Mouse (Mus musculus) C2C12 (cell line): ENCODE data around the gene Adgrd1. TPM values are rescaled to one million over a fixed set of nuclear protein-coding genes. Genes with fewer than 3 reads are reported as not detected.

Experiments
- H3K27me3 ChIP-seq: one replicate; pipeline ENCODE4 v1.6.1; 2011; ENCODE audit not compliant: control insufficient read depth, insufficient read depth, insufficient read length
- H3K36me3 ChIP-seq: one replicate; pipeline ENCODE4 v1.6.1; 2011; ENCODE audit not compliant: control insufficient read depth, insufficient read depth
- H3K4me3 ChIP-seq: one replicate; pipeline ENCODE4 v1.5.1; 2011; ENCODE audit warnings: mild to moderate bottlenecking, control low read depth; ENCODE audit not compliant: poor library complexity, insufficient read depth, severe bottlenecking
- H3K79me2 ChIP-seq: one replicate; pipeline ENCODE4 v1.6.1; 2011; ENCODE audit not compliant: control insufficient read depth, insufficient read depth
- H3K79me3 ChIP-seq: one replicate; pipeline ENCODE4 v1.6.1; 2011; ENCODE audit warnings: low read depth, control low read depth
- H3ac ChIP-seq: one replicate; pipeline ENCODE3; 2011; ENCODE audit warnings: low read depth; ENCODE audit not compliant: control insufficient read depth, insufficient read length
- CEBPB ChIP-seq: IDR thresholded peaks from one replicate; pipeline ENCODE4 v1.6.1; 2011; ENCODE audit warnings: low read depth, mild to moderate bottlenecking, control low read depth, moderate library complexity
- CTCF ChIP-seq: IDR thresholded peaks from one replicate; pipeline ENCODE4 v1.5.1; 2011; ENCODE audit not compliant: control insufficient read depth, insufficient read depth, insufficient read length
- FOSL1 ChIP-seq: IDR thresholded peaks from one replicate; pipeline ENCODE4 v1.8.0; 2011; ENCODE audit warnings: mild to moderate bottlenecking, low read length; ENCODE audit not compliant: poor library complexity, insufficient read depth, severe bottlenecking
- MAX ChIP-seq: IDR thresholded peaks from one replicate; pipeline ENCODE4 v1.6.1; 2011; ENCODE audit warnings: mild to moderate bottlenecking, control low read depth
- MYOD1 ChIP-seq: IDR thresholded peaks from one replicate; pipeline ENCODE4 v1.6.1; 2011; ENCODE audit warnings: low read depth; ENCODE audit not compliant: control insufficient read depth, insufficient read length
- MYOG ChIP-seq: IDR thresholded peaks from one replicate; pipeline ENCODE4 v1.6.1; 2011; ENCODE audit not compliant: control insufficient read depth, insufficient read length; ENCODE audit errors: extremely low read depth
- USF1 ChIP-seq: IDR thresholded peaks from one replicate; pipeline ENCODE4 v1.6.1; 2011; ENCODE audit warnings: low read depth, mild to moderate bottlenecking, control low read depth, moderate library complexity
- polyA plus RNA-seq: library from polyadenylated mRNA; unstranded; fragments of >200 nt; fragmentation: generic; extraction: Trizol; gene quantifications from one replicate; pipeline ENCODE4 v1.2.1, GENCODE M21; 2012; ENCODE audit warnings: missing spikeins

The Adgrd1 gene
- polyA plus RNA-seq, 1 experiment = 0.04 TPM

- Histone ChIP-seq H3K79me2 (no peaks in the 10 kb centered on the region), H3K4me3 (no peak overlapping the region), H3ac (no peak overlapping the region), H3K79me3 (no peaks in the 10 kb centered on the region), H3K36me3 (no peaks in the 10 kb centered on the region), H3K27me3 (peaks cover 38% of the 10 kb centered on the region)
- TF ChIP-seq CTCF (no peak), MAX (no peak), MYOG (no peak), MYOD1 (no peak), USF1 (no peak), CEBPB (no peak), FOSL1 (no peak)
These were observed 7.5 kb downstream of the Adgrd1 start for GRCm38 (mm10) chr5:129104043-129104442.

- H3ac ChIP-seq = no peak overlapping the region
- no peak overlapping the region for H3K4me3 ChIP-seq
- H3K27me3 ChIP-seq = peaks cover 15% of the 10 kb centered on the region
- H3K79me2 ChIP-seq = no peaks in the 10 kb centered on the region
- no peaks in the 10 kb centered on the region for H3K36me3 ChIP-seq
- H3K79me3 ChIP-seq = no peaks in the 10 kb centered on the region
- TF ChIP-seq USF1 (no peak), MAX (no peak), CEBPB (no peak), MYOD1 (no peak), CTCF (no peak), FOSL1 (no peak), MYOG (no peak)
These were observed 15.2 kb downstream of the Adgrd1 start for GRCm38 (mm10) chr5:129111729-129112128.

- H3K36me3 ChIP-seq = no peaks in the 10 kb centered on the region
- H3K27me3 ChIP-seq = peaks cover 24% of the 10 kb centered on the region
- no peaks in the 10 kb centered on the region for H3K79me2 ChIP-seq
- no peak overlapping the region for H3ac ChIP-seq
- no peaks in the 10 kb centered on the region for H3K79me3 ChIP-seq
- no peak overlapping the region for H3K4me3 ChIP-seq
- TF ChIP-seq MYOG = no peak
- TF ChIP-seq MYOD1 = no peak
- TF ChIP-seq USF1 = no peak
- TF ChIP-seq CEBPB = no peak
- TF ChIP-seq MAX = no peak
- TF ChIP-seq FOSL1 = no peak
These were observed 17.4 kb downstream of the Adgrd1 start for GRCm38 (mm10) chr5:129113741-129114476.

GRCm38 (mm10) chr5:129116299-129116698, 19.7 kb downstream of the Adgrd1 start:
- Histone ChIP-seq H3ac (no peak overlapping the region), H3K4me3 (no peak overlapping the region), H3K79me3 (no peaks in the 10 kb centered on the region), H3K79me2 (no peaks in the 10 kb centered on the region), H3K36me3 (no peaks in the 10 kb centered on the region), H3K27me3 (peaks cover 39% of the 10 kb centered on the region)
- no peak for TF ChIP-seq CTCF

GRCm38 (mm10) chr5:129117593-129118113, 21.1 kb downstream of the Adgrd1 start:
- H3K4me3 ChIP-seq = no peak overlapping the region
- no peaks in the 10 kb centered on the region for H3K79me2 ChIP-seq
- no peaks in the 10 kb centered on the region for H3K79me3 ChIP-seq
- TF ChIP-seq CEBPB = no peak
- no peak for TF ChIP-seq MAX
- no peak for TF ChIP-seq USF1
- no peak for TF ChIP-seq MYOG
- no peak for TF ChIP-seq FOSL1
- TF ChIP-seq MYOD1 = no peak
- TF ChIP-seq CTCF = no peak
- H3K27me3 ChIP-seq = peaks cover 44% of the 10 kb centered on the region
- H3ac ChIP-seq = no peak overlapping the region
- H3K36me3 ChIP-seq = no peaks in the 10 kb centered on the region

- no peaks in the 10 kb centered on the region for H3K79me2 ChIP-seq
- no peaks in the 10 kb centered on the region for H3K36me3 ChIP-seq
- peaks cover 48% of the 10 kb centered on the region for H3K27me3 ChIP-seq
- H3K4me3 ChIP-seq = no peak overlapping the region
- H3ac ChIP-seq = no peak overlapping the region
- TF ChIP-seq FOSL1 = no peak
- TF ChIP-seq MAX = no peak
- TF ChIP-seq MYOG = no peak
- TF ChIP-seq USF1 = no peak
- no peak for TF ChIP-seq MYOD1
- TF ChIP-seq CTCF = no peak
- TF ChIP-seq CEBPB = no peak
- H3K79me3 ChIP-seq = no peaks in the 10 kb centered on the region
These were observed 22.0 kb downstream of the Adgrd1 start for GRCm38 (mm10) chr5:129118523-129118922.
